8 mouse cellular contexts compared by ENCODE assay signal in the genomic region with DNA sequence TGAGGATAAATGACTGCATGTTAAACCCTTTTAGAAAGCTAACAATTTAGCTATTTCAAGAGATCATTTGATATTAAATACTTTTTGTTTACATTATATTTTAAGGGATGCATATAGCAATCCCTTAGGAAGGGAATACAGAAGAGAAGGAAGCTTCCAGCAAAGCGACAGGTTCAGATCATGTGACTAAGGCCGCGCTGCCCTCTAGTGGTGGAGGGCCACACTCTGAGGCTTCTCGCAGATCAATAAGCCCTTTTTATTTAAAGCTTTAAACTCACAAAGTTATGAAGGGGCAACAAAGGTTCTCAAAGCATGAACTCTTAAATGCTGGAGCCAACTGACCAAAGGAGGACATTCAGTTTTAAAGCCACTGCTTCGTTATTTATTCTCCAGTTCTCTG. TPM values are rescaled to one million over a fixed set of nuclear protein-coding genes. Genes with fewer than 3 reads are reported as not detected.
DNase-seq lines count a peak whose midpoint lies in the region; ATAC-seq and TF ChIP-seq lines count a peak whose summit lies in the region.

No protein-coding gene starts in this region.

- no peaks in the 10 kb centered on the region for H3K9me3 ChIP-seq in forebrain, embryonic 13.5 days (replicated peaks)
- H3K9me3 ChIP-seq in forebrain, embryonic 12.5 days, result no peaks in the 10 kb centered on the region
- no peaks in the 10 kb centered on the region for H3K9me3 ChIP-seq in stomach, postnatal 0 days (ENCODE audit: control insufficient read depth, low read length)

- 31% methylated on average over 5 of the region's 5 CpGs for WGBS in forebrain, embryonic 13.5 days
- WGBS in forebrain, embryonic 12.5 days, result 28% methylated on average over 5 of the region's 5 CpGs
- WGBS in stomach, postnatal 0 days, result 28% methylated on average over 5 of the region's 5 CpGs

- no peak for TF ChIP-seq POLR2A in bone marrow macrophage, adult 2 months (IDR thresholded peaks at IDR 0.05; ENCODE audit: borderline replicate concordance, low read depth, low read length)

- no peak overlapping the region for H3K27ac ChIP-seq in forebrain, embryonic 13.5 days
- no peak overlapping the region for H3K27ac ChIP-seq in forebrain, embryonic 12.5 days
- no peak overlapping the region for H3K27ac ChIP-seq in bone marrow macrophage, adult 2 months (ENCODE audit: insufficient read depth, low read depth, low read length)
- H3K27ac ChIP-seq in stomach, postnatal 0 days (replicated peaks), result no peak overlapping the region

- peak; percentile 52 for DNase-seq in CD4-positive helper T cell, adult 2 months (ENCODE audit: low read depth, low spot score)
- peak; percentile 56 for DNase-seq in gastrocnemius, adult 18-20 months (ENCODE audit: low spot score)
- DNase-seq in layer of hippocampus, adult 11-12 months (ENCODE audit: low spot score), result peak; percentile 45
- peak; percentile 81 for DNase-seq in lung, postnatal 36 days
- peak; percentile 70 for DNase-seq in stomach, postnatal 0 days (ENCODE audit: low spot score)

- no peaks in the 10 kb centered on the region for H3K27me3 ChIP-seq in forebrain, embryonic 13.5 days
- no peaks in the 10 kb centered on the region for H3K27me3 ChIP-seq in forebrain, embryonic 12.5 days
- H3K27me3 ChIP-seq in stomach, postnatal 0 days (ENCODE audit: control insufficient read depth, insufficient read depth, low read length), result no peaks in the 10 kb centered on the region

- 0 out of 2 replicates have a peak, but pooled peaks have one; percentile 24 for ATAC-seq in forebrain, embryonic 13.5 days
- no peak for ATAC-seq in forebrain, embryonic 12.5 days (ENCODE audit: low FRiP score)
- ATAC-seq in stomach, postnatal 0 days (ENCODE audit: low FRiP score, low TSS enrichment), result no peak

- H3K4me3 ChIP-seq in forebrain, embryonic 13.5 days, result no peak overlapping the region
- no peak overlapping the region for H3K4me3 ChIP-seq in forebrain, embryonic 12.5 days (replicated peaks)
- H3K4me3 ChIP-seq in bone marrow macrophage, adult 2 months (ENCODE audit: insufficient read depth, low read length), result no peak overlapping the region
- no peak overlapping the region for H3K4me3 ChIP-seq in stomach, postnatal 0 days (ENCODE audit: low read depth, low read length)

- H3K9ac ChIP-seq in forebrain, embryonic 13.5 days, result no peak overlapping the region
- H3K9ac ChIP-seq in forebrain, embryonic 12.5 days, result no peak overlapping the region
- no peak overlapping the region for H3K9ac ChIP-seq in stomach, postnatal 0 days (ENCODE audit: low read length)

- H3K4me2 ChIP-seq in forebrain, embryonic 13.5 days, result no peak overlapping the region
- no peak overlapping the region for H3K4me2 ChIP-seq in forebrain, embryonic 12.5 days
- no peak overlapping the region for H3K4me2 ChIP-seq in stomach, postnatal 0 days (replicated peaks; ENCODE audit: low read depth)

- TF ChIP-seq CTCF in bone marrow macrophage, adult 2 months (IDR thresholded peaks at IDR 0.05; ENCODE audit: low read depth, low read length), result peak; percentile 97
- TF ChIP-seq CTCF in stomach, postnatal 0 days (IDR thresholded peaks at IDR 0.05; ENCODE audit: low read depth), result peak; percentile 81

- peaks cover 15% of the 10 kb centered on the region for H3K36me3 ChIP-seq in forebrain, embryonic 13.5 days (ENCODE audit: poor library complexity, severe bottlenecking)
- peaks cover 13% of the 10 kb centered on the region for H3K36me3 ChIP-seq in forebrain, embryonic 12.5 days (replicated peaks)
- 0 out of 2 replicates have a peak, but pooled peaks cover 4% of the 10 kb centered on the region for H3K36me3 ChIP-seq in stomach, postnatal 0 days (ENCODE audit: control insufficient read depth, insufficient read depth, low read length)

- no peaks in the 10 kb centered on the region for H3K4me1 ChIP-seq in forebrain, embryonic 13.5 days
- H3K4me1 ChIP-seq in forebrain, embryonic 12.5 days, result 0 out of 2 replicates have a peak, but pooled peaks cover 6% of the 10 kb centered on the region
- peaks cover 52% of the 10 kb centered on the region for H3K4me1 ChIP-seq in bone marrow macrophage, adult 2 months (ENCODE audit: control insufficient read depth, insufficient read depth, low read length)
- no peaks in the 10 kb centered on the region for H3K4me1 ChIP-seq in stomach, postnatal 0 days (replicated peaks; ENCODE audit: control insufficient read depth, insufficient read depth)

- TF ChIP-seq EP300 in stomach, postnatal 0 days (optimal IDR thresholded peaks at IDR 0.05), result no peak

RNA-seq across cellular contexts. Expression of gene Igf2bp2, which starts 39.4 kb away (rescaled TPM):
- 52.7 and 55.3 TPM in 2 replicates for polyA plus RNA-seq in forebrain, embryonic 13.5 days (2015; fragmentation: Nextera tagmentation; extraction: Ambion mirVana)
- polyA plus RNA-seq in forebrain, embryonic 12.5 days (2016; fragmentation: Nextera tagmentation; extraction: Ambion mirVana), result 102 and 106 TPM in 2 replicates
- polyA plus RNA-seq in bone marrow macrophage, adult 2 months (2012; ENCODE audit: insufficient read depth, insufficient read length, missing spikeins), result 8.3 and 10.7 TPM in 2 replicates
- 1 to 10 TPM; 1.4 to 1.5 TPM for total RNA-seq in gastrocnemius, adult 18-20 months (2021)
- 32.4 and 34.6 TPM in 2 replicates for polyA plus RNA-seq in stomach, postnatal 0 days (2015; fragmentation: Nextera tagmentation; extraction: Ambion mirVana)
